Mouse (Mus musculus) right cerebral cortex, postnatal 4 days (tissue): ENCODE results near the gene Atp10b.

Experiments
- DNase-seq: peaks from one replicate; pipeline ENCODE4 v3.0.0-alpha.2; 2022

Atp10b gene

GRCm38 (mm10) chr11:43200089-43200488 lies 50.4 kb downstream of the Atp10b start:
- no peak for DNase-seq

DNA sequence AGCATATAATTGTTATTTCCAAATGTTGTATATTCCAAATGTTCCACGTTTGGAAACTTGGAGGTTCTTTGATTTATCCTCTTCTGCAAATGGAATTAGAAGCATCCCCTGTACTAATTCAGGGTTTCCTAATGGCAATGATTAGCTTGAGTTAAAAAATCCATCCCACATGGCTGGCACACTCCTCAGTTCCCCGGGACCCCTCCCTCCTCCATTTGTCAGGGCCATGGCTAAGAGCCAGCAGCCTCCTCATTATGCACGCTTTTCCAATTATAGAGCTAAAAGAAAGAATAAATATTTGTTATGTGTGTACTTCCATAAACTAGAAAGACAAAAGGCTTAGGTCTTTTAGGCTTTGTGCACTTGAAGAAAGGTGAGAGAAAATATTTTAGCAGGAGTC lies 53.9 kb downstream of the Atp10b start:
- peak; percentile 14 for DNase-seq

DNA sequence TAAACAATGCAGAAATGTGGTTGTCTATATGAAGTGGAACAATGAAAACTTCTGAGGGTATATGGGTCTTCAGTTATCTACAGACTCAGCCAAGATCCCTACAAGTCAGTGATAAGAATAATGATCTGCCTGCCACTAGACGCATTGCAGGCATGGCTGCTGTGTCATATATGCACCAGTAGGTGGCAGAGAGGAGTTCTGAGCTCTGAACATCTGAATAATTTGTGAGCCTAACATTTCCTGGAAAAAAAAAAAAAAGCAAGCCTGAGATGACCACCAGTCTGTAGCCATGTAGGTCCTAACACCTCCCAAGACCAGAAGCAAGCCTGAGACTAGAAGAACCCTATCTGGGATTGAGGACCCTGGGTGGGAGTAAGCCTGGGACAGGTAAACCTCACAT lies 63.5 kb downstream of the Atp10b start:
- no peak for DNase-seq

DNA sequence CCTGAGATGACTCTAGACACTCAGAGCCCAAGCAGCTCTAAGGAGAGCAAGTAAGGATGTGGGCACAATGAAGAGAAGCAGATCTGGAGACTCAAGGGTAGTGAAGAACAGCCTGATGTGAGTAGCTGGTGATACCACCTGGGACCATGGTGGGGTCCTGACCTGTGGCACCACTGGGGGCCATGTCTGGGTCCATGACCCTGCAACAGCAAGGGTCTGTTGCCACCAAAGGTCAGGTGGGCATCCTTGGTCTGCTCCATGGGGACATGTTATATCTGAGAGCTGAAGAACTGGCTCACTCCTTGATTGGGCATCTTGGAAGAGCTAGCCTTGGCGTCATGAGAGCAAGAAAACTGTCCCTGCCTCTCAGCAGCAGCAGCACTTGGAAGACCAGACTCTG lies 64.1 kb downstream of the Atp10b start:
- DNase-seq = no peak

- DNase-seq = peak; percentile 74
Observed at GRCm38 (mm10) chr11:43217021-43217420, 67.3 kb downstream of the Atp10b start.

DNA sequence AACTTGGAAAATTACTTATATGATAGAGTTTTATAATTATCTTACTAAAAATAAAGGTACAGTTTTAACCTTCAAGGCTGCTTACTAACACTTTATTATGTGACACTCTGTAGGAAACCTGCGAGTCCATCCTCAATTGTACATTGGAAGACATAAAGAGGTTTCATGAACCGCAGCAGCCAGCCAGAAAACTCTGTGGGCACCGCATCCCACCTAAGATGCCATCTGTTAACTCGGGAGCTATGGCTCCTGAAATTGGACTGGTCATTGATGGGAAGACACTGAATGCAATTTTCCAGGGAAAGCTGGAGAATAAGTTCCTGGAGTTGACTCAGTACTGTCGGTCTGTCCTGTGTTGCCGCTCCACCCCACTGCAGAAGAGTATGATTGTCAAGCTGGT lies 80.6 kb downstream of the Atp10b start:
- DNase-seq = no peak

GRCm38 (mm10) chr11:43232073-43232472 lies 82.4 kb downstream of the Atp10b start:
- no peak for DNase-seq

DNA sequence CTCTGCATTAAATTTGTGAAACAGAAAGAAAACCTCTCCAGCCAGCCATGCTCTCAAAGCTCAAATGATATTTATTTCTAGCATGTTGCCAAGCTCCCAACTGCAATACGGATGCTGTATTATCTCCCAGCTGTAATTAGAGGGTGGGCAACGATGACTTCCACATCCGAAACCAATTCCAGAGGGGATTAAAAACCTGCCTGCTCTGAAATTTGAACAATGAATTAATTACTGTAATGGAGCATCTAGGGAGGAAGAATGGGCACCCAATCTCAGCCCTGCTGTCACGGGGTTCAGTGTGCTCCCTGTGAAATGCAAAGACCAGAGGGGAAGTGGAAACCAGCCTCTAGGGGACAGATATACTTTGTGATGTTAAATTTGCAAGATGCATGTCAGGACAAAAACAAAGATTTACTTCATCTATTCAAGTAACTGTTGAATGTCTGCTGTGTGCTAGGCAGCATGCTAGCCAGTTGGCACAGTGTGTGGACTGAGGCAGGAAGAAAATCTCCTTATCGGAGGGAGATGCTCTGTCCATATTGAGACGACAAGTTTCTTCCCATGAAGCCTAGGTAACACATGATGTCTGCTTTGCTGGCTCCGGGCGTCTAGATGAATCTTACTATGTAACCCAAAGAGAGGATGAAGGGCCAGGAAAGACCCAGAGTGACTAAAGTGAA lies 86.8 kb downstream of the Atp10b start:
- no peak for DNase-seq

DNA sequence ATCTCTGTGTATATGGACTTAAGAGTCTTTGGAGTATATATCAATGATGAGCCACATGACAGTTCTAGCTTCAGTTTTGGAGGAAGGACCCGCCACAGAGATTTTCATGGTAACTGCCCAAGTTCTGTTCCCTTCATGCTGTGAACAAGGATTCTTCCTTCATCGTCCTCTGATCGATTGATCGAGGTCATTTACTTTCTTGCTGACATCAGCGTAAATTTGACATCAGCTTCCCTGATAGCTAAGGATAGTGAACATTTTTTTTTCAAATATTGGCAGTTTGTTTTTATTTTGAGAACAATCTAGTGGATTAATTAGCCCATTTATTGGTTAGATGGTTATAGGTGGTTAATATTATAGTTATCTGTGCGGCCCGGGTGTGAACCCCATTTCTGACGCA lies 90.1 kb downstream of the Atp10b start:
- no peak for DNase-seq

- no peak for DNase-seq
Observed at GRCm38 (mm10) chr11:43253034-43253433, 103.4 kb downstream of the Atp10b start.

DNA sequence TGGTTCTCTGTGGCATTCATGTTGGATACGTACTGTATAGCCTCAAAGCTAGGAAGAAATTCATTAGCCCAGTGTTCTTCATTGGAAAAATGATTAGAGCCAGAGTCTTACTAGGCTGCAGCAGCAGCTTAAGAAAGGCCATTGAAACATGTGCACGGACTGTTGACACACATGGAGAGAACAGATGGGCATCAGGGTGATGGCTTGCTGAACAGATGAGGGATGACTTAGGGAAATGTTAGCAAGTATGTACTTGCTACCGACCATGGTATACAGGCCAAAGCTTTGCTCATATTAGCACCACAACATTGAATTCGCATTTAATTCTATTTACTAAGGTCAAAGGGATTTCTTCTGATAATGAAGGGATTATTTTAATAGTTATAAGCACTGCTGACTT lies 105.6 kb downstream of the Atp10b start:
- DNase-seq = no peak

DNA sequence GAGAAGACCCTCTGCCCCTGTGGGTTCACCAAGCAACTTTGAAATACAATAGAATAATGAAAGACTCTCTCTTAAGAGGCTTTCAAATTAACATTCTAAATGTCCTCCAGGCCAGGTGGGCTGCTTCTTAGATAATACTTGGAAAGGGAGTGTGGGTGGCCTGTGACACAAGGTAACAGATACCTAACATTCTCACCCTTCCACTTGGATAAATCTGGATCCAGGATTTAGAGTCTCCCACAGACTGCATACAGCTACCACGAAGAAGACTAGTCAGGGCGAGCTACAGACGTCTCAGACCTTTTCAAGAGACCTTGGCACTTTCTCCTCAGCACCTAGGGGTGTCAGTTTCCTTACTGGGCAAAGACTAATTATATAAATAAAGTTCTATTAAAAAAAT lies 107.6 kb downstream of the Atp10b start:
- no peak for DNase-seq

DNA sequence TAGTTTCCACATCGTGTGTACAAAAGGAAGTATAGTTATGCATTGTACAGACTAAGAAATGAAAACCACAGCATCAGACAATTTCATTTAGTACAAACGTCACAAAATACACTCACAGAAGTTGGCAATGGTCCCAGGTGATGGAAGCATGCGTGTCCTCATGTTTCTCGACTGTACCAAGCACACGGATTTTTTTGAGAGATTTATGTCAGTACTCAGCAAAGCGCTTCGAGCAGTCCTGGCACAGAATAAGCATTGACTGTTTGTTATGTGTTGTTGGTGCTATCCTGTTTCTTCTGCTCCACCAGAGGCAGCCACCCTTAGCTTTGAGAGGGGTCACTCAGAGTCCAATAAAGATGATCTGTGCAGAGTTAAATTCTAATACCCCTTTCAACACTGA lies 108.1 kb downstream of the Atp10b start:
- no peak for DNase-seq

DNA sequence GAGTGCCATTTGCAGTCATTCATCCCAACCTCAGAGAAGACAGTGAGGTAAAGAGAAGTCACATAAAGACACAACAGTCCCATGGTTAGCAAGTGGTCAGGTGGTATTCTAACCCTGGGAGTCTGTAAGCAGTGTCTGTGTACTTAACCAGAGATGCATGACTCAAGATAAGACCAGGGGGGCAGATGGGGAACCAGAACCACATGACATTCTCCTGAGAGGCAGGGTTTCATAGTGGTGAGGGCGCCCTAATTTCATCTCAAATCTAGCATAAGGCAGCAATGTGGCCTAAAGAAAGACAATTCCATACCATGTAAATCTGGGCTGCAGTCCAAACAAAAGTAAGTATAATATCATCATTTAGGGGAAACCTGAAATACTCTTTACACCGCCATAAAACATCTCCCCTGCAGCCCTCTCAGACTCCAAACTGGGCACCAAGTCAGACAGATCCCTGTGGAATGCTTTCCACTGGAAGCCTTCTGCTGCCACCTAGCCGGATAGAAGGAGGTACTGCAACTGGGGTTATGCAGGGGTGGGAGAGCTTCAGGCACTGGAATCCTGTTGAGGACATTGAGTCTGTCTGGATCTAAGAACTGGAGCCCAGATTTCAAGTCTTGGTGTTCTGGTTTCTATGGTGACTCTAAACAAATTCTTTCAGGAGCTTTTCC lies 114.0 kb downstream of the Atp10b start:
- DNase-seq = peak; percentile 48

DNA sequence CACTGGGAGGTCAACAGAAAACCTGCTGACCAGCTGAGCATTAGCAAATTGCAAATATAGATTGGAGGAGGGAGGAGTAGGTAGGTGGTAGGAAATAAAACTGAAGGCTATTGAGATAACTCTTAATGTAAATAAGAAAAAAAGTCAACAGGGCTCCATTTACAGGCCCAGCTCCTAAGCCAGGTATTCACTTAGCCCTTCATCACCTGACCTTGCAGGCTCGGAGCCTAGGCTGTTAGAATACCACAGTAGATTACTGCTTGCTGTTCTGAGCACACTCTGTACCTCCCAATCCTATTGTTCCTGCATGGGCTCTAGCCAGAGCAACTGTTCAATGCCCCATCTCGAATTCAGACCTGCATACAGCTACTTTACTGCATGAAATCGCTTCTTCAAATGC lies 117.8 kb downstream of the Atp10b start:
- DNase-seq = no peak

GRCm38 (mm10) chr11:43269503-43270255 lies 120.0 kb downstream of the Atp10b start:
- no peak for DNase-seq

- DNase-seq = peak; percentile 7
Observed at GRCm38 (mm10) chr11:43270256-43270806, 120.7 kb downstream of the Atp10b start.

- no peak for DNase-seq
Observed at GRCm38 (mm10) chr11:43273896-43274295, 124.2 kb downstream of the Atp10b start.

- no peak for DNase-seq
Observed at GRCm38 (mm10) chr11:43297584-43297983, 147.9 kb downstream of the Atp10b start.

DNA sequence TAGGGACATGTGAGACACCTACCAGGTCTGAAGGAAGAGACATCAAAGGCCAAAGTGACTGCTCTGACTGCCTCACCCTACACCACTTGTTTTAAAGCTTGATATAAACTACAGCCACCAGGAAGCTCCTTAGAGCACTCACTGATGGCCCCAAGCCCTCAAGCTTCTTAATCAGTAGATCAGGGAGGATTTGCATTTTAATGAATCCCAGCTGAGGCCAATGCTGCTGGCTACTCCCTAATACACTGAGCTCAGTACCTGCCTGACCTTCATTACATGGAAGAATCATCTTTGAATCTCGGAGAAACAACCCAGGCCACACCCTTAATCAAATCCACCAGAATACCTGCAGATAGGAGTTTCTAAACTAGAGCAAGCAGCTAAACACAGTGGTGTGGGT lies 161.3 kb downstream of the Atp10b start:
- no peak for DNase-seq
